Mouse (Mus musculus): ENCODE data around the gene Ankmy2.

Ankmy2 gene

DNA sequence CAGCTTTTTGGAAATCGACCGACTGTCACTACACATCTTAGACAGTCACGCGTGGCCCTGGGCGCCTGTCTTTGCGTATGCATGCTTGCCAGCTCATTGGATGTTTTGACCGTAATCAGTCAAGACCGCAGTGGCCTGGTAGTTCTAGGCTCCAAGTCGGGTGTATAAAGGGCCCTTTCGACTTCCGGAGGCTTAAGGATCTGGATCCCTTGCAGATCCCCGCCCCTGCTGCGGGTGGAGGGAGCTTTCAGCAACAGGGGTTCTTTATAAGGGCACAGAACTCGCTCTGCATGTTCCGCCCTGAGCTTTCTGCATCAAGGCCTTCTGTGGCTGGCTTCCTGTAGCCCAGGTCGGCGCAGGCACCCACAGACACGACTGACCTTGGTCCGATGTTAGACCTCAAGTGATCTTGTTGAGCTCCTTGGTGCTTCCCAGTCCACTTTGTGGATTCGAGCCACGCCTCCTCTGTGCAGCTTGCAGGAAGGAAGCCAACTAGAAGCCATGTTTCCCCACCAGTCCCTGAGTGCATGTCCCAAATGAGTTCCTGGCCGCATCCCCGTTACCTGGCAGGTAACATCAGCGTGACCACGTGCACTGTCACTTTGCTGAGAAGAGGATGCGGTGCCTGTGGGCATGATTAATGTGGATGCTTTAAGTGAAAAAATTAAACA is 859 bp downstream of the Ankmy2 start, which contains the start of gene Bzw2:
Gene Bzw2, minus strand, starts transcription at position 443 of the 671 bp plus-strand sequence.
- peak; percentile 83 for DNase-seq (ENCODE audit: low spot score)

DNA sequence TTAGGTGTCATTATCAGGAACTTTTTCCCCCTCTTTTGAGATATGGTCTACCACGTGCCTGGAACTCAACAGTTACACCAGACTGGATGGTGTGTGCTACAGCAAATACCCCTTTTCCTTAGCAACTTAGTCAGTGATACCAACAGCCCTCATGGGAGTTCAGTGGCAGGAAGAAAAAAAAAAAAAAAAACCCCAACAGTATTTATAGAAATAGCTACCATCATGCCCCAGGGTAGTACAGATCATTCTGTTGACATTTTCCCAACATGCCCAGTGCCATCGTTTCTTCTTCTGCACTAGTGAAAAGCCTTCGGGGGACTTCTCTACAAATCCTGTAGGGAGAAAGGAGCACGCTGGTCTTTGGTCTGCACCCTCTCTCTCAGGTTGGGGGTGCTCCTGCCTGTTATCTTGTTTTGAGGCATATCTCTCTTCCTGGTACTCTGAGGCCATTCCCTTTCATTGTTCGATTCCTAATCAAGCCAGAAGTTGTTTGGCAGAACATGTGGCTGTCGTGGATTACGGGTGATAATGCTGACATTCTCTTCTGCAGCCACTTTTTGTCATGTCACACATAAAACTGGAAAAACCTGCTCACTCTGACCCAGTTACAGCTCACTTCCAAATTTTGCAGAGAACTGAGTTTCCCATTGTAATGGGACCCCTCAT is 7.3 kb downstream of the Ankmy2 start:
- no peak for DNase-seq (ENCODE audit: low spot score)

DNA sequence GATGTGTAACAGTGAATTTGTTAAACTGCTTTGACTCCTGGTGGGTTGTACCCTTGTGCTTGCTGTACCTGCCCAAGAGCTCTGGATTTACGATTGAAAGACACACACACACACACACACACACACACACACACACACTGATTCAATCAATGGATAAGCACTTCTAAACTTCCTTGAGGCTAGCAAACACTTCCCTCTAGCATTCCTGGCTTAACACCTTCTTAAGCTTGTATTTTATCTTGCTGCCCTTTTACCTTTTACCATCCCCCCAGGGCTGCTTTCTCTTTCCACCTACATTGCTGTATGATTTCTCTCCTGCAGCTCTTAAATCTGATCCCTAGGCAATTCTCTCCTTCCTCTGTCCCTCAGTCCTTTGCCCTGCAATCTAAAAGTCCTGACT is 8.4 kb downstream of the Ankmy2 start:
- DNase-seq (ENCODE audit: low spot score): no peak

DNA sequence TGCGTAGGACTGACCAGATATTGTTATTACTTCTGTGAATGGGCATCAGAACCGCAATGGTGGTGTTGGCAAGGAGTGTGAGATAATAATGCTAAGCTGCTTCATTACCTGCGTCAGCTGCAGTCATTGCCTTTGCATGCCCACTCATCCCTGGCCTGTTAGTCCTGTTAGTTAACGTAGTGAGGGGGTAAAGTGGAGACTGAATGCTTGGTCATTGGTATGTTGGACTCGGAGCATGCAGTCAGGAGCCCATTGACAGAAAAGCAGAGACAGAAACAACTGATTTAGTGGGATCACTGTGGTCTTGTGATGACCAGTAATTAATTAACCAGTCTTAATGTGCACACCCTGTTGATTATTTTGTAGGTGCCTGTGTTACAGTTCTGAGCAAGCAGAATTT is 20.3 kb downstream of the Ankmy2 start:
- no peak for DNase-seq (ENCODE audit: low spot score)

DNA sequence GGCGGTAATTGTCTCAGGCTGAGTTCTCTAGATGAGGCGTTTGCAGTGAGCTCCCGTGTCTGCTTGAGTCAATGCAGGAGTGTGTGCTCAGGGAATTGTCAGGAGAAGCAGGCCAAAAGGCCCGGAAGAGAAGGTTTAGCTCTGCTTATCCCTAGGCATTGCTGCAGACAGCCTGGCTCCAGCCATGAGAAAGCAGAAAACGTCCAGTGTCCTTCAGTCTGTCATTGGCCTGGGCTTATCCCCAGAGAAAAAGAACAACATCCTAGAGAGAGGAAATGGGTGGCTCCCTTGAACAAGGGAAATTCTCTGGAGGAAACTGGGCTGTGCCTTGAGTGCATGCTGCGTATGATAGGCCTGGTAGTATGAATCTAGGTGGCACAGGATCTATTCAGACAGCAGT is 25.7 kb downstream of the Ankmy2 start:
- DNase-seq (ENCODE audit: low spot score): no peak

DNA sequence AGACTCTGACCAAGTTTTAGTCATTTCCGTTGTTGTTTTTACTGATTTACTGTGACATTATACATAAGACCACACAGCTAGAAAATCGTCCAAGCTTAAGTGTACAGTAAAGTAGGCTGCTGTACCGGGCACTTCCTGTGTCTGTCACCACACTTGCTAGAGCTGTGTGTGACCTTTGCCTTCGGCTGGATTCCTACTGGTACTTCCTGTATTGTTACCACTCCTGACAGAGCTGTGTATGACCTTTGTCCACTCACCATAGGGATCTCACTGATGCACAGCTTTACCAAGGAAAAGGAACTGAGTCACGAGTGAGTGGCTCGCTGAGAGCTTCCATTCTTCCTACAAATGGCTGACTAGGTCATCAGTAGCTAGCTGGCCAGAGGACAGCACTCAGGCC is 30.2 kb downstream of the Ankmy2 start:
- no peak for DNase-seq (ENCODE audit: low spot score)

DNA sequence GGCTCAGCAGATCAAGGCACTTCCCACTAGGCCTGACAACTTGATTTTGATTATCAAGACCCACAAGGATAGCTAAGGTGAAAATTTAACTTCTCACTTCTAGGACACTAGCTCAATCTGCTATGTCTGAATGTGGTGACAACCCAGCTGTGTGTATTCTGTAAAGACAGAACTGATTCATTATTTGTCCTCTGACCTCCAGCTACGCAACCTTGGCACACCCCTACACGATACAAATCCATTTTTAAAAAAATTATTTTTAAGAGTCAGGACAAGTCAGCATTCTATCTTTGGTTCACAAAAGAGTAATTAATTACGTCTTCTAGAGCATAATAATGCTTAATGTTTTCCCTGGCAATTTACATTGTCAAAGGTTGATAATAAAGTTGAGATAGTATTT is 32.7 kb downstream of the Ankmy2 start:
- DNase-seq (ENCODE audit: low spot score): no peak

DNA sequence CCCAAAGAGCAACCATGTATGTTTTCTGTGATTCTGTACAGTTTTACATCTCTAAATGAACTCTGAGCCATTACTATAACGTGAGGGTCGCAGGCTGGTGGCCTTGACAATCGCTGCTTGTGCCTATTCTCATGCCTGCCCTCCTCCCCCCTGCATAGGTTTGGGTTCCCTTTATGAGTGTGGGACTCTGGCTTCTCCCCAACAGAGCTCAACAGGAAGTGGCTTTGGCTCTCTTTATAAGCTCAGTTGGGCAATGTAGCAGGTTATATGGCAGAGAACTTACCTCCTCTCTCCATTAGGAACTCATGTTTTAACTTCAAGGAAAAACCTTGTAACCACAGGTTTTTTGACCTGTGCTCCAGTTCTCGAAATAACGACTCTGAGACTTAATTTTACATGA is 33.4 kb downstream of the Ankmy2 start:
- DNase-seq (ENCODE audit: low spot score): peak; percentile 21

DNA sequence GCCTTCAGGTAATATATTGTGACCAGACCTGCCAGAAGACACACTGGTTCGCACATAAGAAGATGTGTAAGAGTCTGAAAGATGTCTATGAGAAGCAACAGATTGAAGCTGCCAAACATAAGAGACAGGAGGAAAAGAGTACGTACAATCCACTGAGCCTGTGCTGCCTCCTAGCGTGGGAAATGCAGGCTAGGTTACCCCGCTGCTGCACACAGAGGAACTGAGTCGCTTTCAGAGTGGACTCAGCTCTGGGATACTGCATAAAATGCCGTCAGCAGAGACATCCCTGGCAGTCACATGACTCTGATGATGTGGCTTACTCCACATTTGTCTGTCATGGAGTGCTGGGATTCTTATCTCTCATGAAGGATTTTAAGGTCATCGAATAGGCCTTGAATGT is 38.1 kb downstream of the Ankmy2 start:
- DNase-seq (ENCODE audit: low spot score): no peak

DNA sequence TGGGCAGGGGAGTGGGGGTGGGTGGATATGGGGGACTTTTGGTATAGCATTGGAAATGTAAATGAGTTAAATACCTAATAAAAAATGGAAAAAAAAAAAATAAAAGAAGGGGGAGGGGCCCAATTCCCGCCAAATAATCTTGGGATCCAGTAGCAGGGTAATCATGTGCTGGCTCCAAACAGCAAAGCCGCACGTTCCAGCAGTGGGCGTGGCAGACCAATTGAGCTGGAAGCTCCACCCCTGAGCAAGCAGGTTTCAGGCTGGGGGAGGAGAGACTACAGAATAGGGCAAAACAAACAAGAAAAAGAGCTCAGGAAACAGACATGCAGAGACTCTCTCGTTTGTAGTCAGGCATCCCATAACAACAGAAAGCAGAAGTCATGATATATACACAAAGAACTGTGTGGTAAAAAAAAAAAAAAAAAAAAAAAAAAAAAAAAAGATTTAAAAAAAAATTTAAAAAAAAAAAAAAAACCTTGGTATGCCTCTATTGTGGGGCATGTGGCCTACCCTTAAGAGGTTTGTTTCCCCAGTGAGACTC is 48.7 kb downstream of the Ankmy2 start:
- DNase-seq (ENCODE audit: low spot score): peak; percentile 26

DNA sequence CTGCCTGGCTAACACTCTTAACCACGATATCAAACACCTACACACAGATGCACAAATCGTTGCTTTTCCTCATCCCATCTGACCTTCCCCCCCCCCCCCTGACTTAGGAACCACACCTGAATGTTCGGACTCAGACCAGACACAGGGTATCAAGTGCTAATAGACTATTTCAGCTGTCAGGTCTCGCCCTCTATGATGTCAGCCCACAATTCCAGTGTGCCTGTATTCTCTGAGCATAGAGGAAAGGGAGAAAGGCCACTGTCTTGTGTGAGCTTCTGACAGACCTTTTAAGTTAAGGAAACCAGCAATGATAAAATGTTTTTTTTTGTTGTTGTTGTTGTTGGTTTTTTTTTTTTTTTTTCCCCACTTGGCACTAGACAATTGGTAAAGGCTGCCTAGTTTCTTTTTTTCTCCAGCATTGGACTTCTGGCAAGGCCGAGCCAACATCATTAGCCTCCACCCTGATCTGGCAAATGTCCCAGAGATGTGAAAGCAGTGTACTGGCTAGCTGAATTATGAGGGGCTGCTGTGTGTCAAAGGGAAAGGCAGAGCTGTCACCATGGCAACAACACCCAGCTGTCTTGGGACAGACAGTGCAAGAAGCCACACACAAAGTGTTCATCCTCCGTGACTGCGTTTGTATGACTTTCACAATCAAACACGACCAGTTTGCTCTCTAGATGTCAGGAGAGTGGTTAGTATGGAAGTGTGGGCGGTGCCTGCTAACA is 50.3 kb downstream of the Ankmy2 start:
- peak; percentile 39 for DNase-seq (ENCODE audit: low spot score)

DNA sequence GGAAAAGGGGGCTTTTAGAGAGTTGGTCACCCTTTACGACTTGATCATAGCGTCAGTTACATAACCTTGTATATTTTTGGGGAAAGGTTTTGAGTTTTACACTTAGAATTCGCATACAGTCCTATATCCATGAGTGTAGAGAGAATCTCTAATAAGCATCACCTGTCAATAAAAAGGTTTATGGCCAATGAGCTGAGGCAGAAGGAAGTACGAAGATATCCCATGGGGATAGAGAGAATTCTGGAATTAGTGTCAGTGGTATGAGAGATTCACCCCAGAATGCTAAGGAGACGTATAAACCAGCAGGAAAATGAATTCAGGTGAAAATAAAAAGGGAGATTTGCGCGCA is 50.9 kb downstream of the Ankmy2 start:
- DNase-seq (ENCODE audit: low spot score): no peak

DNA sequence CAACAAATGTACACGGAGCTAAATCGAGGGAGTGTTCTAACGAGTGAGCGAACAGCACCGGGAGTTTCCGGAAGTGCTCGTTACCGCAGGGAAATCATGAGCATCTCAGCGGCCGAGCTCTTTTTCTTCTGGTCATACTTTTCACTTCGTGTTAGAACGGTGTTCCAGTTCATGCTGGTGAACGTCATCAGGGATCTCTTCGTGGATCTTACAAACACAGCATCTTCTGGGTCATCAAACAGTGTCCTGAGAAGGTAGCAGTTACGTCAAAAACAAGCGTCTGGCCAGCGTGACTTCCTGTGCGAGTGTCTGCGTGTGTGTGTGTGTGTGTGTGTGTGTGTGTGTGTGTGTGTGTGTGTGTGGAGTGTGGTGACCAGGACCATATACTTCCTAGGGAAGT is 51.5 kb downstream of the Ankmy2 start:
- DNase-seq (ENCODE audit: low spot score): no peak

DNA sequence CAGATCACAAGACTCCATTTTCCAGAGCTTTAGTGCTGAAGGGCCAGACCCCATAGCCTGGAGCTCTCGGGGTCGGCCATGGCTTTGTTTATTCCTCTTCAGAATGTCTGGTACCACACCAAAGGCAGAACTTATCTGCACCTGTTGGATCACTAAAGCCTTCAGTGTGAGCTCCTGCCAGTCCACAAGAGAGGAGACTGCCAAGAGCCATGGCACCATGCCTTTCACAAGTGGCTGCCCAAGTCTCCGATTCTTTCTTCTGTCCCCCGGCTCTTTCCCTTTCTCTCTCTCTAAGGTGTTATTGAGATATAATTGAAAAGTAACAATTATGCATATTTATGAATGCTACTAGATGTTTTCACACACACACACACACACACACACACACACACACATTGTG is 53.2 kb downstream of the Ankmy2 start:
- DNase-seq (ENCODE audit: low spot score): no peak

DNA sequence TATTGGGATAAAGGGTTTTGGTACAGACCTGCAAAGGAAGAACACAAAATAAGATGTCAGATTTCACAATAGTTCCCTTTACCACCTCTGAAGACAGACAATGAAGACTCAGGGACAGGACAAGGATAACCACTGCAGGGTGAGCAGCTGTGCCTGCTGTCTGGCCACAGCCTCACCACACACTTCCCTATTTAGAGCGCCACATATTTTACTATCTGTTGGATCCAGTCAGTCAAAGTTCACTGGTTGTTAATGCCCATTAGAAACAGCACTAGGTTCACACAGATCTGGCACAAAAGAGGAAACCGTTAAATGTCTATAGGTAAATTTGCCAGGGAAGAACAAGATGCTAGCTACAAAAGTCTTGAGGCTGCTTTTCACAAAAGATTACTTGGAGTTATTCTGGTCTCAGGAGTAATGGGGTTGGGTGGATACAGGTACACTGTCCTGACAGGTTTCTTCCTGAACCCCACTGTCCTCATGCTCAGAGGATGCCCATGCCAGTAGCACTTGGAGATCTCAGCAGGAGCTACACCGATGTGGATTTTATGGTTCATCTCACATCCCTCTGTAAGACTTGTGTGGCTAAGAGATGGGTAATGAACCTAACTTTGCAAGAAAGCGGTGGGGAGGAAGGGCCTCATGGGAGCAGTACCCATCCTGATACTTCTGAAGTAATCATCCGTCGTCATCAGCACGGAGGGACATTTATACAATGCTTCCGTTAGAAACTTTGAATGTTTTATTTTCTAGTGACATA is 57.7 kb downstream of the Ankmy2 start:
- no peak for DNase-seq (ENCODE audit: low spot score)

DNA sequence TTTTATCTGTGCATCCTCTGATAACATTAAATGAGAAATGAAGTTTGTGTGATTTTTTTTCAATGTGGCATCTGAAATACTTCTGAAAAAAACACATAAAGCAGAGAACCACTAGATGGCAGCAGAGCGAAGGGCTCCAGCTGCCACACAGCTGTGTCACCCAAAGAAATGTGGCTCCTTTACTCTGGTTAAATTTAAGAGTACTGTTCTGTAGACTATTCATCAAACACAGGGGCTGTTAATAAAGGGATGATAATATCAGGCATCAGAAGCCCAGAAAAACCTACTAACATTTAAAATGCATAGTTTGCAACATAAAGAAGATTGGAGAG is 58.2 kb downstream of the Ankmy2 start:
- peak; percentile 44 for DNase-seq (ENCODE audit: low spot score)

DNA sequence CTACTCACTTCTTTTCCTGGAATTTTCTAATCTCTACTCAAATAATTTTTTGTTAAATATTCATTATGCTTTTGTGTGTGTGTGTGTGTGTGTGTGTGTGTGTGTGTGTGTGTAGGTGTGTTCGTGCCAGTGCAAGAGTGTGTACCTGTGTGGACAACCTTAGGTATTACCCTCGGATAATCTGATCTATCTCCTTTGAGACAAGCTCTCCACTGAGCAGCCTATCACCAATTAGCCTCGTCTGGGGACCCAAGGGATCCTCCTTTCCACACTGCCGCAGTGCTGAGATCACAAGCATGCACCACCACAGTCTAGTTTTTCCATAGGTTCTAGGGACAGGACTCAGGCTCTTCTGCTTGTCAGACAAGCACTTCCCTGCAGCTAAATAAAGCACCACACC is 59.3 kb downstream of the Ankmy2 start:
- DNase-seq (ENCODE audit: low spot score): no peak

DNA sequence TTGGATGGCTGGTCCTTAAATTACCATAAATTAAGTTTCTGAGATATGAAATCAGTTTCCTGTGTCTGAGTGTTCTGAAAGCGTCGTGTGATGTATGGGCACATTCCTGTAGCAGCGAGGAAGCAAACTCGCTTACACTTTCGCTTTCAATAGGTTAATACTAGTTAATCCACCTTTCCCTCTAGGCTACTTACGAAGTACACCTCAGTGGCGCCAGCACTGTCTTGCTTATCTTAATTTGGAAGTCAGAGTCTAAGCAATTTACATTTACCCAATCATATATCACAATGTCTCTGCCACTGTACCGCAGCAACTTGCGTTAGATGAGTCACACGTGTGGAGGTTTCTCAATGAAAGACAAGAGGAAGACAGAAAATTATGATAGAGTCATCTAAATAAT is 60.0 kb downstream of the Ankmy2 start:
- DNase-seq (ENCODE audit: low spot score): peak; percentile 21

DNA sequence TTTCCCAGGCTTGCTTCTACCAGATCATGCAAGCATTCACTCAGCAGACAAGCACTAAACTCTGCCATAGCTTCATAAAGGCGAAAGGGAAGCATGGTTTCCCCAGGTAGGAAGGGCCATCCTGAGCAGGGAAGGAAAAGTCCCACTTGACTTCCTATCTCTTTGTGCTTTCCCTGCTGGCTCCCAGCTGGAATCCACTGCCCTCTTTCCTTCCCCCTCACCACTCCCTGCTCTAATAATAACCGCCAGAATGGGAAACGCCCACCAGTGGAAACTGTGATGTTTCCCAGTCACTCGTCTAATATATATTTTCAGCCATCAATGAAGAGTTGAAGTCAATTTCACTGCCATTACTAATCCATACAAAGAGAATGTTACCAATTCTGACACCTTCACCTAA is 67.5 kb downstream of the Ankmy2 start:
- DNase-seq (ENCODE audit: low spot score): no peak

DNA sequence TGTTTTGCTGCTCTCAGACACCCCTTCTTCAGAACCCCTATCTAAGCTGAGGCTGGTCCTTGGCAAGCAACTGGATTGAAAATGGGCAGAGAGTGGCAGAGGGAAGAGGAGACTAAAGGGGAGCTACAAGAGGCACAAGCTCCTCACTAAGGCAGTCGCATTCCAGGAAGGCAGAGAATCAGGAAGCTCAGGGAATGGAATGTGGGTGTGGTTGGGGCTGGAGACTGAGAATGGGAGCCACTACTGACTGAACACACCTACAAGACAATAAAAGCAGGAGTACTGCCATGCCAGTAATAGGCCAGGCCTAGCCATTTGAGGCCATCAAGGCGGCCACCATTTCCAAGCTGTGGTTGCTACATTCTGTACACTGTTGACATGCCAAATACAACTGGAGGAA is 74.5 kb downstream of the Ankmy2 start:
- no peak for DNase-seq (ENCODE audit: low spot score)

DNA sequence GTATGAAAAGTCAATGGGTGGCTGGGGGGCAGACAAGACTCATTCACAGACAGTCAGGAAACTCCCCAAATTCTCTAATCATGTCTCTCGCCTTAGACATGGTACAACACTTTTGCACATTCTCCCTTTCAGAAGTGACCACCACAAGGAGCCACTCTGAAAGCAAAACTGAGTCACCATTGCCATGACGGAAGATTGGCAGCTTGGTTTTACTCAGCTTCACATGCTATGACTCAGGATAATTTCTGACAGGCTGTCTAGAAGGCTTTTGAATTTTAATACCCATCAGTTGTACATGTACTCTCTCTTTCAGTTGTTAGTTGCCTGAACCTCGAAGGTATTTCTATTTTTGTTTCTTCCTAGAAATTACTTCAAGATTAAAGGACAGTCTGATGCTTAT is 84.3 kb downstream of the Ankmy2 start:
- no peak for DNase-seq (ENCODE audit: low spot score)

Measured in T-cell, adult 2 months (primary cell).